Mouse (Mus musculus): ENCODE measurements at regions not wholly inside any gene's neighbourhood (a gene's known extent, or its start where the extent isn't known, plus 50 kb on each side); places are given as distances from the start of the nearest gene placed in this dataset.

GRCm38 (mm10) chr10:111842896-111843295 is 129.6 kb upstream of the Krr1 start:
- Histone ChIP-seq H3K4me3 (ENCODE audit: low read depth, low read length) (no peak overlapping the region), H3K27ac (ENCODE audit: low read depth, low read length) (no peak overlapping the region), H3K4me2 (replicated peaks; ENCODE audit: low read depth) (no peak overlapping the region), H3K27me3 (replicated peaks; ENCODE audit: control insufficient read depth, insufficient read depth, low read length) (no peaks in the 10 kb centered on the region), H3K36me3 (ENCODE audit: control insufficient read depth, insufficient read depth) (no peaks in the 10 kb centered on the region), H3K9me3 (ENCODE audit: control insufficient read depth) (no peaks in the 10 kb centered on the region), H3K9ac (ENCODE audit: low read depth, low read length) (no peak overlapping the region), H3K4me1 (replicated peaks; ENCODE audit: control insufficient read depth, insufficient read depth, low read length) (no peaks in the 10 kb centered on the region)
- 68% methylated on average over 7 of the region's 7 CpGs for WGBS
- no peak for TF ChIP-seq CTCF (IDR thresholded peaks at IDR 0.05; ENCODE audit: low read depth)
- ATAC-seq, result no peak

DNA sequence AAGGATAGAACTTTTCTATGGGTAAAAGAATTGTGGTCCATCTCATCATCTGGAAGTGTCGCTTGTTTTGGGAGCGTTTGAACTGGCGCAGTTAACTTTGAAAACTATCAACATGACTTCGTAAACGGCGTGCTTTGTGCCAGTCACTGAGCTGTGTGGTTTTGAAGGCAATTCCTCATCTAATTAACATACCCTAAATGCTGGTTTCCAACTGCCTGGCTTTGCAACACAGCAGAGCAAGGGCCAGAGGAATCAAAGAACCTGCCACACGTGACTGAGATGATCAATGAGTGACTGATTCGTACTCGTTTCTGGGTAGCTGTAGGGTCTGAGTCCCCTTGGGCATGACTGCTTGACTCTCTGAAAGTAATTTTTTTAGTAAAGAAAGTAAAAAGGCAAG is 129.2 kb upstream of the Krr1 start:
- H3K9ac ChIP-seq (ENCODE audit: low read depth, low read length), result no peak overlapping the region
- H3K36me3 ChIP-seq (ENCODE audit: control insufficient read depth, insufficient read depth), result no peaks in the 10 kb centered on the region
- ATAC-seq, result no peak
- no peak for TF ChIP-seq CTCF (IDR thresholded peaks at IDR 0.05; ENCODE audit: low read depth)
- H3K27ac ChIP-seq (ENCODE audit: low read depth, low read length), result no peak overlapping the region
- 83% methylated on average over 9 of the region's 9 CpGs for WGBS
- no peak overlapping the region for H3K4me2 ChIP-seq (replicated peaks; ENCODE audit: low read depth)
- H3K9me3 ChIP-seq (ENCODE audit: control insufficient read depth), result no peaks in the 10 kb centered on the region
- H3K4me3 ChIP-seq (ENCODE audit: low read depth, low read length), result no peak overlapping the region
- H3K4me1 ChIP-seq (replicated peaks; ENCODE audit: control insufficient read depth, insufficient read depth, low read length), result no peaks in the 10 kb centered on the region
- H3K27me3 ChIP-seq (replicated peaks; ENCODE audit: control insufficient read depth, insufficient read depth, low read length), result no peaks in the 10 kb centered on the region

DNA sequence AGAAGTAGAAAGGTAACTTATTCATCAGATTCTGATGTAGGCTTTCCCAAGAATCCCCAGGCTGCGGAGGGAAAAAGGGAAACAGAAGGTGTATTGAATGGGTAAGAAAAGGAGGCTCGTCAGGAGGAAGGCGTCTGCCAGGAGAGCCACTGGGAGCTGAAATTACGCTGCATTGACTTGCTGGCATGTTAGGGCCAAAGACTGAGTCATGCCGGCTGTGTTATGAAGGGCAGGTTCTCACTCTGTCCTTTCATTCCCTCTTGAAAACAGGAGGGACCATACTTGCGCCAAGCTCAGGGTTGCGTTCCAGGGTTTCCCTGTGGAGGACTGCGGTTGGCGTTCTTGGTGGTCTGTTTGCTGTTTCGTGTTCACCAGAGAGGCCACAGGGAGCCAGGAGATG is 128.3 kb upstream of the Krr1 start:
- WGBS, result 95% methylated on average over 10 of the region's 10 CpGs
- TF ChIP-seq CTCF (IDR thresholded peaks at IDR 0.05; ENCODE audit: low read depth), result no peak
- H3K9me3 ChIP-seq (ENCODE audit: control insufficient read depth), result no peaks in the 10 kb centered on the region
- H3K36me3 ChIP-seq (ENCODE audit: control insufficient read depth, insufficient read depth), result no peaks in the 10 kb centered on the region
- H3K4me1 ChIP-seq (replicated peaks; ENCODE audit: control insufficient read depth, insufficient read depth, low read length), result no peaks in the 10 kb centered on the region
- no peak overlapping the region for H3K4me3 ChIP-seq (ENCODE audit: low read depth, low read length)
- no peak overlapping the region for H3K27ac ChIP-seq (ENCODE audit: low read depth, low read length)
- H3K4me2 ChIP-seq (replicated peaks; ENCODE audit: low read depth), result no peak overlapping the region
- no peak overlapping the region for H3K9ac ChIP-seq (ENCODE audit: low read depth, low read length)
- no peaks in the 10 kb centered on the region for H3K27me3 ChIP-seq (replicated peaks; ENCODE audit: control insufficient read depth, insufficient read depth, low read length)
- ATAC-seq, result no peak

GRCm38 (mm10) chr10:111845946-111846345 is 126.5 kb upstream of the Krr1 start:
- no peak overlapping the region for H3K4me3 ChIP-seq (ENCODE audit: low read depth, low read length)
- H3K9me3 ChIP-seq (ENCODE audit: control insufficient read depth), result no peaks in the 10 kb centered on the region
- H3K36me3 ChIP-seq (ENCODE audit: control insufficient read depth, insufficient read depth), result no peaks in the 10 kb centered on the region
- TF ChIP-seq CTCF (IDR thresholded peaks at IDR 0.05; ENCODE audit: low read depth), result no peak
- H3K4me2 ChIP-seq (replicated peaks; ENCODE audit: low read depth), result no peak overlapping the region
- no peaks in the 10 kb centered on the region for H3K27me3 ChIP-seq (replicated peaks; ENCODE audit: control insufficient read depth, insufficient read depth, low read length)
- ATAC-seq, result no peak
- no peak overlapping the region for H3K27ac ChIP-seq (ENCODE audit: low read depth, low read length)
- H3K4me1 ChIP-seq (replicated peaks; ENCODE audit: control insufficient read depth, insufficient read depth, low read length), result no peaks in the 10 kb centered on the region
- WGBS, result 94% methylated on average over 2 of the region's 2 CpGs
- no peak overlapping the region for H3K9ac ChIP-seq (ENCODE audit: low read depth, low read length)

- Histone ChIP-seq H3K9ac (ENCODE audit: low read depth, low read length) (no peak overlapping the region), H3K27ac (ENCODE audit: low read depth, low read length) (no peak overlapping the region), H3K9me3 (ENCODE audit: control insufficient read depth) (no peaks in the 10 kb centered on the region), H3K4me1 (replicated peaks; ENCODE audit: control insufficient read depth, insufficient read depth, low read length) (0 out of 2 replicates have a peak, but pooled peaks cover 3% of the 10 kb centered on the region), H3K27me3 (replicated peaks; ENCODE audit: control insufficient read depth, insufficient read depth, low read length) (no peaks in the 10 kb centered on the region), H3K36me3 (ENCODE audit: control insufficient read depth, insufficient read depth) (no peaks in the 10 kb centered on the region), H3K4me3 (ENCODE audit: low read depth, low read length) (no peak overlapping the region), H3K4me2 (replicated peaks; ENCODE audit: low read depth) (no peak overlapping the region)
- no peak for ATAC-seq
- 64% methylated on average over 5 of the region's 5 CpGs for WGBS
- no peak for TF ChIP-seq CTCF (IDR thresholded peaks at IDR 0.05; ENCODE audit: low read depth)
Measured at GRCm38 (mm10) chr10:111854254-111854653, 118.2 kb upstream of the Krr1 start.

- H3K9me3 ChIP-seq (ENCODE audit: control insufficient read depth), result no peaks in the 10 kb centered on the region
- no peaks in the 10 kb centered on the region for H3K36me3 ChIP-seq (ENCODE audit: control insufficient read depth, insufficient read depth)
- 0 out of 2 replicates have a peak, but pooled peaks cover 3% of the 10 kb centered on the region for H3K4me1 ChIP-seq (replicated peaks; ENCODE audit: control insufficient read depth, insufficient read depth, low read length)
- no peak overlapping the region for H3K4me3 ChIP-seq (ENCODE audit: low read depth, low read length)
- no peak for TF ChIP-seq CTCF (IDR thresholded peaks at IDR 0.05; ENCODE audit: low read depth)
- H3K27me3 ChIP-seq (replicated peaks; ENCODE audit: control insufficient read depth, insufficient read depth, low read length), result no peaks in the 10 kb centered on the region
- no peak overlapping the region for H3K4me2 ChIP-seq (replicated peaks; ENCODE audit: low read depth)
- H3K27ac ChIP-seq (ENCODE audit: low read depth, low read length), result no peak overlapping the region
- 63% methylated on average over 18 of the region's 18 CpGs for WGBS
- no peak for ATAC-seq
- no peak overlapping the region for H3K9ac ChIP-seq (ENCODE audit: low read depth, low read length)
Measured at GRCm38 (mm10) chr10:111855496-111855895, 117.0 kb upstream of the Krr1 start.

GRCm38 (mm10) chr10:111858403-111858802 is 114.1 kb upstream of the Krr1 start:
- 31% methylated on average over 6 of the region's 6 CpGs for WGBS
- no peak overlapping the region for H3K4me2 ChIP-seq (replicated peaks; ENCODE audit: low read depth)

More at GRCm38 (mm10) chr10:111858403-111858802, 114.1 kb upstream of the Krr1 start:
- Histone ChIP-seq H3K4me1 (replicated peaks; ENCODE audit: control insufficient read depth, insufficient read depth, low read length) (0 out of 2 replicates have a peak, but pooled peaks cover 3% of the 10 kb centered on the region), H3K9ac (ENCODE audit: low read depth, low read length) (no peak overlapping the region), H3K4me3 (ENCODE audit: low read depth, low read length) (no peak overlapping the region), H3K27ac (ENCODE audit: low read depth, low read length) (no peak overlapping the region), H3K9me3 (ENCODE audit: control insufficient read depth) (no peaks in the 10 kb centered on the region), H3K36me3 (ENCODE audit: control insufficient read depth, insufficient read depth) (no peaks in the 10 kb centered on the region), H3K27me3 (replicated peaks; ENCODE audit: control insufficient read depth, insufficient read depth, low read length) (no peaks in the 10 kb centered on the region)
- no peak for TF ChIP-seq CTCF (IDR thresholded peaks at IDR 0.05; ENCODE audit: low read depth)
- ATAC-seq, result peak; percentile 74
